Mouse (Mus musculus) limb, embryonic 11.5 days (tissue): Measurements from ENCODE around the gene Ninl. TPM values are rescaled to one million over a fixed set of nuclear protein-coding genes. Genes with fewer than 3 reads are reported as not detected.
A peak's percentile ranks its signal among the peaks of the same experiment; 100 is the strongest.

Experiments used
- ATAC-seq: fragments of 200-750 bp; cut with Nextera tagmentation; 2 replicates; pipeline ENCODE4 v1.8.0; 2017; ENCODE audit warnings: low read depth; ENCODE audit not compliant: insufficient number of reproducible peaks, low FRiP score, low TSS enrichment
- DNase-seq: peaks from one replicate; pipeline ENCODE4 v3.0.0-alpha.2; 2015; ENCODE audit warnings: low spot score
- H3K27ac ChIP-seq: fragments of 300-500 bp; sonication (generic); replicated peaks from 2 replicates; pipeline ENCODE4 v1.5.1; 2014; ENCODE audit warnings: low read depth, mild to moderate bottlenecking, low read length
- H3K27me3 ChIP-seq: fragments of 300-500 bp; sonication (generic); 2 replicates; pipeline ENCODE4 v1.6.1; 2014; ENCODE audit warnings: mild to moderate bottlenecking, low read length, mixed read lengths; ENCODE audit not compliant: control insufficient read depth, insufficient read depth
- H3K36me3 ChIP-seq: fragments of 300-500 bp; sonication (generic); 2 replicates; pipeline ENCODE4 v1.6.1; 2014; ENCODE audit warnings: mild to moderate bottlenecking, low read length, moderate library complexity, mixed read lengths; ENCODE audit not compliant: control insufficient read depth, insufficient read depth
- H3K4me1 ChIP-seq: fragments of 300-500 bp; sonication (generic); 2 replicates; pipeline ENCODE4 v1.6.1; 2014; ENCODE audit warnings: low read length, mixed read lengths; ENCODE audit not compliant: control insufficient read depth, insufficient read depth
- H3K4me2 ChIP-seq: fragments of 300-500 bp; sonication (generic); 2 replicates; pipeline ENCODE4 v1.6.1; 2014; ENCODE audit warnings: low read depth, mild to moderate bottlenecking, moderate library complexity; ENCODE audit not compliant: severe bottlenecking
- H3K4me3 ChIP-seq: fragments of 300-500 bp; sonication (generic); 2 replicates; pipeline ENCODE4 v1.5.1; 2014; ENCODE audit warnings: low read depth, low read length
- H3K9ac ChIP-seq: fragments of 300-500 bp; sonication (generic); 2 replicates; pipeline ENCODE4 v1.6.1; 2014; ENCODE audit warnings: mild to moderate bottlenecking, low read length
- H3K9me3 ChIP-seq: fragments of 300-500 bp; sonication (generic); 2 replicates; pipeline ENCODE4 v1.6.1; 2016; ENCODE audit warnings: low read length; ENCODE audit not compliant: control insufficient read depth
- whole genome bisulfite sequencing: fragments of 180-500 bp; shearing (Covaris S2); extraction: QIAGEN DNeasy Blood & Tissue Kit; methylation state at CpG from one replicate; pipeline ENCODE4 v1.1.7; 2014; 5-methylcytosine and 5-hydroxymethylcytosine counted together
- polyA plus RNA-seq: library from polyadenylated mRNA; unstranded; fragments of >200 nt; fragmentation: Nextera tagmentation; extraction: Ambion mirVana; gene quantifications from 2 replicates; pipeline ENCODE4 v1.2.1, GENCODE M21; 2014

Gene Ninl
- polyA plus RNA-seq, 1 experiment from 2014 or later = 11.5 TPM

DNA sequence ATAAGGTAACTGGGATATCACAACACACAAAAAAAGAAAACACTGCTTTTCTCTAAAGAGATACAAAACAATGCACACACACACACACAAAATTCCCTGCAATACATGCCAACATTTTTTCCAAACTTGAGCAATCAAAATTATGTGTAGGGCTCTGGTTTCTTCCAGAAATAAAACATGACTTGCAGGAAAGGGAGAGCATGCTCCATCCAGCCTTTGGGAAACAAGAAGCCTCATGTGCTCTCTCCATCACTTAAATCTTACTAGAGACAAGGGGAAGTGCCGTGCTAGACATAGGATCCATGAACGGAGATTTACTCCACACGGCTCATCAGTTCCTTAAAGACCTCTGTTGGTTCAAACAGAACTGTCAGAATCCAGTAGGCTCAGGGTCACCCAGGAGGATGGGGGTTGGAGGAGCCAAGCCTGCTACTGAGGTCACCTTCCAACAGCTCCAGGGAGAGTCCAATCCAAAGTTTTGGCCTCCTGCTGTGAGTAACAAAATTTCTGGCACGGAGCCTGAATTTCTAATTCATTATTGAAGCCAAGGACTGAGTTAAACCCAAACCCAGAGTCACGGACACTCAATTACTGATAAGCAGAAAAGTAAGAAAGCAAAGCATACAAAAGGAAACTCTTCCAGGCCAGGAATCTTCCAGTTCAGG is 32.8 kb downstream of the Ninl start:
- H3K27me3 ChIP-seq = no peaks in the 10 kb centered on the region
- no peak overlapping the region for H3K27ac ChIP-seq
- H3K9ac ChIP-seq = no peak overlapping the region
- 87% methylated on average over 5 of the region's 5 CpGs for WGBS
- ATAC-seq = no peak
- H3K36me3 ChIP-seq = no peaks in the 10 kb centered on the region
- no peak overlapping the region for H3K4me2 ChIP-seq
- H3K4me1 ChIP-seq = no peaks in the 10 kb centered on the region
- DNase-seq = no peak
- no peak overlapping the region for H3K4me3 ChIP-seq
- H3K9me3 ChIP-seq = no peaks in the 10 kb centered on the region

DNA sequence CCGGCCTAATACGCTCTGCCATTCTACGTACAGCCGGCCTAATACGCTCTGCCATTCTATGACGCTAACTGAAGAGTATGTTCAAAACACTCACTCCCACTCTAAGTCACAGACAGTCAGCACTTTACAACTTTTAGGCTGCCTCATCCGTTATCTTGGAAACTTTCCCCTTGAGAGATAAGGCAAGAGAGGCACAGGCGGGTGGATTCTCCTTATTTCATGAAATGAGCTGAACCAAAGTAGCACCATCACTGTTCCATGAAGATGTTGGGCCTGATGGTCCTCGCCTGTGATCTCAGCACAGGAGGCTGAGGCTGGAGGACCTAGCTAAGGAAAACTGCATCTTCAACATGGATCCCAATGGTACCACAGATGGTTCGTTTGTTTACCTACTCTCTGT is 34.8 kb downstream of the Ninl start:
- Histone ChIP-seq H3K36me3 (no peaks in the 10 kb centered on the region), H3K27ac (no peak overlapping the region), H3K9ac (no peak overlapping the region), H3K27me3 (no peaks in the 10 kb centered on the region), H3K9me3 (no peaks in the 10 kb centered on the region), H3K4me1 (no peaks in the 10 kb centered on the region), H3K4me2 (no peak overlapping the region), H3K4me3 (no peak overlapping the region)
- DNase-seq = no peak
- ATAC-seq = no peak
- 92% methylated on average over 10 of the region's 10 CpGs for WGBS

DNA sequence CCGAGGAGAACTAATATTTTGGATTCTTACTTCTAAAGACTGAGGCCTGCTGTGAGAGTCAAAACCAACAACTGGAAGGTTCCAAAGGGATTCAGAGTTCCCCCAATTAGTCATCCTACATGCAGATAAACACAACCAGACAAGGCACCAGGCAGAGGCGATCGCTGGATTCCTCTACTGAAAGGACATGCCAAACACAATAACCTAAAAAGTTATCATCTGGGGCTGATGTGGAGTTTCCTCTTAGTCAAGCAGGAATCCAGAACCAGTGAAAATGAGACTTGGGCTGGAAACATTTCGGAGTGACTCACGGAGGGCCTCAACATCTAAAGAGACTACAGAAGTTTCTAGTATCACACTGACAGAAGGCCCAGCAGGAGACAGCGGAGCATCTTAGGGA is 35.4 kb downstream of the Ninl start:
- ATAC-seq = no peak
- no peak for DNase-seq
- H3K4me1 ChIP-seq = peaks cover 2% of the 10 kb centered on the region
- no peak overlapping the region for H3K9ac ChIP-seq
- H3K4me2 ChIP-seq = no peak overlapping the region
- H3K4me3 ChIP-seq = no peak overlapping the region
- WGBS = 92% methylated on average over 6 of the region's 6 CpGs
- H3K27me3 ChIP-seq = no peaks in the 10 kb centered on the region
- H3K36me3 ChIP-seq = no peaks in the 10 kb centered on the region
- H3K9me3 ChIP-seq = no peaks in the 10 kb centered on the region
- H3K27ac ChIP-seq = no peak overlapping the region

DNA sequence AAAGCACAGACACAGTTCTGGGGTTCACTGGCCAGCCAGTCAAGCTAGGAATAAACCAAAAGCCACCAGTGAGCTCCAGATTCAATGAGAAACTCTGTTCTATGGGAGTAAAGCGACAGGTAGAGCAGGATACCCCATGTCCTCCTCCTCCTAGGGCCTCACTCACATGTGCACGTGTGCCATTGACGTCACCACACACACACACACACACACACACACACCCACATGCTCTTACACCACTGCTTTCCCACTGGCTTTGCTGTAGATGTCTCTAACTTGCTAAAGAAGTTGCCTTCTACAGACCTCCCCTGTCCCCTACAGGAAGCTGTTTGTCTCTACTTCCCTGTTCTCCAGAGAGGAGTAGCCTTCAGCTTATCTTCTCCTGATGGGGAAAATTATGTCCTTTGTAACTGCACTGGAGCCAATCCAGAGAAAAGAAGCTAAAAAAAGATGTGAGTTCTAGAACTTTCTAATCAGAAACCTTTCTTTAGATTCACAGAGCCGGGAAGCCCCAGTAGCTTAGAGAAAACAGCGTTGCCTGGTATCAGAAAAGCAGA is 37.5 kb downstream of the Ninl start:
- DNase-seq = no peak
- no peaks in the 10 kb centered on the region for H3K27me3 ChIP-seq
- no peak overlapping the region for H3K27ac ChIP-seq
- H3K4me2 ChIP-seq = no peak overlapping the region
- H3K4me3 ChIP-seq = no peak overlapping the region
- no peak for ATAC-seq
- no peaks in the 10 kb centered on the region for H3K36me3 ChIP-seq
- WGBS = 87% methylated on average over 5 of the region's 5 CpGs
- H3K9ac ChIP-seq = no peak overlapping the region
- H3K4me1 ChIP-seq = peaks cover 5% of the 10 kb centered on the region
- H3K9me3 ChIP-seq = no peaks in the 10 kb centered on the region

DNA sequence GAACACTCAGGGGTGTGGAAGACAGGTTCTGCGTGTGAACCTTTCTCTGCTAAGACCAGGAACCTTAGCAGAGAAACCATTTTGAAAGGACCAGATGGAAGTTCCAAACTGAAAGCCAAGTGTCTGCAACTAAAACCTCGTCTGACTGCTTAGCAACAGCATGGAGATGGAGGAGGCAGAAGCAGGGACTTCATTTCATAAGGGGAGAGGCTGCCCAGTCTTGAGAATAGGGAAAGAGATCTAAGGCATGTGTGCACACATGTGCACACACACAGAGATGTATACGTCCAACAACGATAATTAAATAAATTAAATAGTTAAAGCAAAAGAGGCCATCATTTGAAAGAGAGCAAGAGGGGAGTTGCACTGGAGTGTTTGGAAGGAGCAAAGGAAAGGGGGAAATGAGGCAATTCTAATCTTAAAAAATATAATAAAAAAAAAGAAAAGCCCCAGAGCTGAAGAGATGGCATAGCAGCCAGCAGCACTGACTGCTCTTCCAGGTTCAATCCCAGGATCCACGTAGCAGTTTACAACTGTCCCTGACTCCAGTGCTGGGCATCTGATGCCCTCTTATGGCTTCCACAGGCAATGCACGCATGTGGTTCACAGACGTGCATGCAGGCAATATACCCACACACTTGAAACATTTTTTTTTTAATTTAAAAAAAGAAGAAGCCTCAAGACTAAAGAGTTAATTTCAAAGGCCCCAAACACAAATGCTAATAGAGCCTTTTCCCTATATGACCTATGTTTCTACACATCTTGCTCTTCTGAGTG is 38.6 kb downstream of the Ninl start:
- no peaks in the 10 kb centered on the region for H3K9me3 ChIP-seq
- DNase-seq (peak; percentile 51), ATAC-seq (no peak)
- peaks cover 5% of the 10 kb centered on the region for H3K4me1 ChIP-seq
- no peak overlapping the region for H3K27ac ChIP-seq
- no peaks in the 10 kb centered on the region for H3K36me3 ChIP-seq
- WGBS = 56% methylated on average over 7 of the region's 7 CpGs
- no peak overlapping the region for H3K9ac ChIP-seq
- H3K4me2 ChIP-seq = no peak overlapping the region
- H3K27me3 ChIP-seq = no peaks in the 10 kb centered on the region
- H3K4me3 ChIP-seq = no peak overlapping the region

DNA sequence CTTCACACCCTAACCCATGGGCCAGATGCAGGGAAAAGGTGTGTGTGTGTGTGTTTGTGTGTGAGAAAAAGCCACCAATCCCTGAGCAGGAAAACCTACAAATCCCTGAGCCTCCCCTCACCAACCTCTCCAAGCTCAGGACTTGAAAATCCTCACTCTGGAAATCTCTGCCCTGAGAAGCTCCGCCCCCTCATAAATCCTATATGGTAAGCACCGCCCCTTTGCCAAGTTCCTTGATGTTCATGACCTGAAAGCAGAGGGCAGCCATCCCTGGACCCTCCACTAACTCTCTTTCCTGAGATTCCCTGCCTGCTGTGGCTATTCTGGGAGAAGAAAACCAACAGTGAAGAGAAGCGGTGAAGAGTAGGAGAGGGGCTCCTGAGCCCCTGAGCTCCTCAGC is 40.2 kb downstream of the Ninl start:
- H3K9me3 ChIP-seq = no peaks in the 10 kb centered on the region
- no peaks in the 10 kb centered on the region for H3K27me3 ChIP-seq
- peaks cover 5% of the 10 kb centered on the region for H3K4me1 ChIP-seq
- no peak overlapping the region for H3K27ac ChIP-seq
- H3K4me2 ChIP-seq = no peak overlapping the region
- 0 out of 2 replicates have a peak, but pooled peaks have one; percentile 58 for ATAC-seq
- H3K4me3 ChIP-seq = no peak overlapping the region
- WGBS = 33% methylated on average over 3 of the region's 3 CpGs
- H3K9ac ChIP-seq = peak overlapping the region; percentile 19; the same call in 1 of the 2 replicates
- H3K36me3 ChIP-seq = no peaks in the 10 kb centered on the region
- peak; percentile 44 for DNase-seq

DNA sequence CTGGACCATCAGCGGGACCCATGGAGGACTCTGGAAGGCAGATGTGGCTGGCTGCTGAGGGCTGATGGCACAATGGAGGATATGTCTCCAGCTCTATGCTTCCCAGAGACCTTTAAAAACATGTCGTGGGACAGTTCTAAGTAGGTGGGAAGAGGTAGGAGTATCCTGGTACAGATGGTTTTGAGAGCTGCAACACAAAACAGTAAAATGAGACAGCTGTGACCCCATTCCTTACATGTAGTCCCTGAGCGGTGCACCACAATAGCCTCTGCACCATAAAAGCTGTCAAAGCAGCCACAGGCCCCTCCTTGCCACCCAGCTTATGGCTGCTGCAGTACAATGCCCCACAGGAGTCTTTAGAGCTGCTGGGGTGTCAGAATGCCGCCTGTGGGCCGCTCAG is 41.6 kb downstream of the Ninl start:
- Histone ChIP-seq H3K9me3 (no peaks in the 10 kb centered on the region), H3K9ac (no peak overlapping the region), H3K4me1 (peaks cover 5% of the 10 kb centered on the region), H3K4me3 (no peak overlapping the region), H3K36me3 (no peaks in the 10 kb centered on the region), H3K27ac (no peak overlapping the region), H3K4me2 (no peak overlapping the region), H3K27me3 (no peaks in the 10 kb centered on the region)
- 63% methylated on average over 5 of the region's 5 CpGs for WGBS
- no peak for ATAC-seq
- DNase-seq = peak; percentile 19

DNA sequence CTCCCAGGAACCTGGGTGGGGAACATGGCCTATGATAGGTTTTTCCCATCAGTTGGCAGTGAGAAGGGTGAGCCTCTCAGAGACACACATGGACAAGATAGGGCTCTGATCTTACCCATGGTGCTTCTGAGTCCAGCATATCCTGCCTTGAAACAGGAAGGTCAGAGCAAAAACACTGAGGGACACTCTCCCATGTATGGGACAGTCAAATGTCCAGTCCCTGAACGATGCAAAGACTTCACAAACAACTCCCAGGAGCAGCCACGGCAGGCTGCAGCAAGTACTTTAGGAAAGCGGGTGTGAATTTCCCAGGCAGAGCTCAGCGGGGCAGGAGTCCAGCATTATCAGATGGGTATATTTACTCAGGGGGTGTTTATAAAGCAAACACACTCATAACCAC is 43.9 kb downstream of the Ninl start:
- ATAC-seq (no peak), DNase-seq (peak; percentile 13)
- Histone ChIP-seq H3K27ac (no peak overlapping the region), H3K9me3 (no peaks in the 10 kb centered on the region), H3K4me2 (no peak overlapping the region), H3K4me3 (no peak overlapping the region), H3K9ac (no peak overlapping the region), H3K27me3 (no peaks in the 10 kb centered on the region), H3K36me3 (no peaks in the 10 kb centered on the region), H3K4me1 (peaks cover 5% of the 10 kb centered on the region)
- WGBS = 84% methylated on average over 4 of the region's 4 CpGs
